Mouse (Mus musculus): ENCODE measurements around the gene Anks1. TPM values are rescaled to one million over a fixed set of nuclear protein-coding genes. Genes with fewer than 3 reads are reported as not detected.

The Anks1 gene
- 8.8 and 9.0 TPM in 2 replicates for total RNA-seq (2014; rRNA removed)
- 9.4 and 10.0 TPM in 2 replicates for polyA plus RNA-seq (2012; rRNA removed)

DNA sequence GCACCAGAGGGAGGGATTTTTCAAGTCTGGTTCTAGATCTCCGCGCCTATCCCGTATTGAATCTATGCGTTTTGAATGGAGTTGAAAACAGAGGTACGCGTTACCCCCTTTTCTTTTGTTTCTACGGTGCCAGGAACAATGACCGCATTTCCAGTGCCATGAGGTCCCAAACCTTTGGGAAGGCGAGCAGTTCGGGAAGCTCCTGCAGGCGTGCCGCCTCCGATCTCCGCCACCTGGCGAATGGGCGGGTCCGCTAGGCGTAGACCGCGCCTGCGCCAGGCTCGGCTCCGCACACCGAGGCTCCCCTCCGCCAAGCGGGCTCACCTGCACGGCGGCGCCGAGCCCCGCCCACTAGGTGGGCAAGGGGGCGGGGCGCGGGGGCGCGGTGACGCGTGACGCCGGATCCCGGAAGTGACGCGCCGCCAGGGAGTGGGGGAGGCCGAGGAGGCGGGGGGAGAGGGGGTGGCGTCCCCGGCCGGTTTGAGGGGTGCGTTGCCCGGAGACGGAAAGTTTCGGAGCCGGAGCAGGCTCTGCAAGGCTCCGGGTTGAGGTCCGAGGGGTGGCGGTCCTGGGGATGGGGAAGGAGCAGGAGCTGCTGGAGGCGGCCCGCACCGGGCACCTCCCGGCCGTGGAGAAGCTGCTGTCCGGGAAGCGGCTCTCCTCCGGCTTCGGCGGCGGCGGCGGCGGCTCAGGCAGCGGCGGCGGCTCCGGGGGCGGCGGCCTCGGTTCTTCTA, at the start of gene Anks1:
Gene Anks1 (plus strand): TSS at position 419 of the 734 bp plus-strand sequence.
- H3K79me2 ChIP-seq (ENCODE audit: control insufficient read depth, insufficient read depth, low read length) = peaks cover 33% of the 10 kb centered on the region; the same call in 1 of the 2 replicates
- DNase-seq (ENCODE audit: extremely low read depth, low read depth, low spot score) = peak; percentile 59
- H3K27ac ChIP-seq (replicated peaks; ENCODE audit: insufficient read depth, low read depth, low read length) = peak within 1 kb of the TSS; percentile 66
- TF ChIP-seq CTCF (IDR thresholded peaks at IDR 0.05; ENCODE audit: low read depth, low read length) (no peak), POLR2A (IDR thresholded peaks at IDR 0.05; ENCODE audit: extremely low read depth, insufficient read depth, low read length) (0 out of 2 replicates have a peak, but pooled peaks have one; percentile 56)
- peak within 1 kb of the TSS; percentile 82 for H3K9ac ChIP-seq (ENCODE audit: low read depth, low read length)
- peaks cover 5% of the 10 kb centered on the region for H3K4me1 ChIP-seq (ENCODE audit: control insufficient read depth, insufficient read depth, low read length)
- 0 out of 2 replicates have a peak, but pooled peaks cover 2% of the 10 kb centered on the region for H3K36me3 ChIP-seq (ENCODE audit: control insufficient read depth, insufficient read depth, low read length)
- peak within 1 kb of the TSS; percentile 94 for H3K4me3 ChIP-seq (ENCODE audit: insufficient read depth, low read depth, low read length)
- WGBS = 1% methylated on average over 67 of the region's 78 CpGs
- no peaks in the 10 kb centered on the region for H3K27me3 ChIP-seq (ENCODE audit: control insufficient read depth, insufficient read depth, low read length)

DNA sequence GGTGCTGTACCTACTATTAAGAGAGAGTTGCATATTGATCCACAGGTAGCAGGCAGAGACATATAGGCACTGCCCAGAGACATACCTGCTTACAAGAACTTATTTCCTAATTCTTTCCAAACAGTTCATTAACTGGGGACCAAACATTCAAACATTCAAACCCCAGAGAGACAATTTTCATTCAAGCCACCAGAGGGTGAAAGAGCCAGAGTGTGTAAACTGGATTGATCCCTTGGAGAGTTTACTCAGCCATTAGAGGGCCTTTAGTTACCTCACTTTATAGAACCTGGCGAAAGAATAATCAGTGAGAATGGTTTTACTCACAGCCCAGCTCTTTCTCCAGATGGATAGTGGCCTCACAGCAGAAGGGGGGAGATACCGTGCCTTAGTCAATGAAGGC, 43.6 kb upstream of the Anks1 start:
- Histone ChIP-seq H3K36me3 (ENCODE audit: control insufficient read depth, insufficient read depth, low read length) (no peaks in the 10 kb centered on the region), H3K27ac (replicated peaks; ENCODE audit: insufficient read depth, low read depth, low read length) (no peak overlapping the region), H3K4me3 (ENCODE audit: insufficient read depth, low read depth, low read length) (no peak overlapping the region), H3K27me3 (ENCODE audit: control insufficient read depth, insufficient read depth, low read length) (no peaks in the 10 kb centered on the region), H3K79me2 (ENCODE audit: control insufficient read depth, insufficient read depth, low read length) (peaks cover 37% of the 10 kb centered on the region), H3K4me1 (ENCODE audit: control insufficient read depth, insufficient read depth, low read length) (no peaks in the 10 kb centered on the region), H3K9ac (ENCODE audit: low read depth, low read length) (no peak overlapping the region)
- DNase-seq (ENCODE audit: extremely low read depth, low read depth, low spot score) = peak; percentile 11
- WGBS = 65% methylated on average over 2 of the region's 2 CpGs
- TF ChIP-seq CTCF (IDR thresholded peaks at IDR 0.05; ENCODE audit: low read depth, low read length) (no peak), POLR2A (IDR thresholded peaks at IDR 0.05; ENCODE audit: extremely low read depth, insufficient read depth, low read length) (no peak)

DNA sequence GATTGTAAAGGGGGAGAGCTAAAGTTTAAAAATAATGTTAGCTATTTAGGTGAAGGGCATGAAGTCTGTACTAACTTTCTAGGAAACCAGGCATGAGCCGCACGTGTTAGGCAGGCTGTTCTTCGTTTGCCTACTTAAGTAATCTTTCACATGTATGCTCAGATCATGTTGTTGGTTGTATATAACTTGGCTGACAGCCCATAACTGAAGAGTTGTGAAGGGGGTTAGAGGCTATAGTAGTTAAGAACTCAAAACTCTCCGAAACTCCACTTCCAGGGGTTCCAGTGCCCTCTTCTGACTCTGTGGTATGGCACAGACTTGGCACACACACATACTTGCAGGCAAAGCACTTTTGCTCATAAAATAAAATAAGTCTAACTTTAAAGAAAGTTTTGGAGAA, 42.4 kb upstream of the Anks1 start:
- DNase-seq (ENCODE audit: extremely low read depth, low read depth, low spot score) = no peak
- no peak overlapping the region for H3K9ac ChIP-seq (ENCODE audit: low read depth, low read length)
- TF ChIP-seq POLR2A (IDR thresholded peaks at IDR 0.05; ENCODE audit: extremely low read depth, insufficient read depth, low read length) = no peak
- TF ChIP-seq CTCF (IDR thresholded peaks at IDR 0.05; ENCODE audit: low read depth, low read length) = no peak
- H3K27ac ChIP-seq (replicated peaks; ENCODE audit: insufficient read depth, low read depth, low read length) = no peak overlapping the region
- 73% methylated on average over 4 of the region's 4 CpGs for WGBS
- no peaks in the 10 kb centered on the region for H3K4me1 ChIP-seq (ENCODE audit: control insufficient read depth, insufficient read depth, low read length)
- no peaks in the 10 kb centered on the region for H3K36me3 ChIP-seq (ENCODE audit: control insufficient read depth, insufficient read depth, low read length)
- no peak overlapping the region for H3K4me3 ChIP-seq (ENCODE audit: insufficient read depth, low read depth, low read length)
- H3K79me2 ChIP-seq (ENCODE audit: control insufficient read depth, insufficient read depth, low read length) = peaks cover 35% of the 10 kb centered on the region
- no peaks in the 10 kb centered on the region for H3K27me3 ChIP-seq (ENCODE audit: control insufficient read depth, insufficient read depth, low read length)

DNA sequence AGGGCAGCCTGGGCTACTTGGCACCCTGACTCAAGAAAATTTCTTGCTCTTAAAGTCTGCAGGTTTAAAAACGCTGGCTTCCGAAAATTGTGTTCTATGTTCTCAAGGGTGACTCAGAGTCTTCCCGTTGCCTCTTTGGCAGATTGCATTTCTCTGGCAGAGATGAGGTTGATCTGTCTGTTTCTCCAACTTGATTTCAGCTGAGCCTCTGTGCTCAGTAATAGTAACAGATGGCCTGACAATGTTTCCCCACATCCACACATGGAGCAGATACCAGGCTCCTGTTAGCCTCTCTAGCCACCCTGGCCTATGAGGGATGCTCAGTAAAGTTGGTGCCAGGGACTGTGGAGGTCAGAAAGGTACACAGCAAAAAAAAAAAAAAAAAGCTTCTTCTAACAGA, 37.3 kb upstream of the Anks1 start:
- Histone ChIP-seq H3K27ac (replicated peaks; ENCODE audit: insufficient read depth, low read depth, low read length) (no peak overlapping the region), H3K9ac (ENCODE audit: low read depth, low read length) (no peak overlapping the region), H3K27me3 (ENCODE audit: control insufficient read depth, insufficient read depth, low read length) (no peaks in the 10 kb centered on the region), H3K4me3 (ENCODE audit: insufficient read depth, low read depth, low read length) (no peak overlapping the region), H3K4me1 (ENCODE audit: control insufficient read depth, insufficient read depth, low read length) (no peaks in the 10 kb centered on the region; the same call in 1 of the 2 replicates), H3K36me3 (ENCODE audit: control insufficient read depth, insufficient read depth, low read length) (no peaks in the 10 kb centered on the region), H3K79me2 (ENCODE audit: control insufficient read depth, insufficient read depth, low read length) (peaks cover 26% of the 10 kb centered on the region; the same call in 1 of the 2 replicates)
- TF ChIP-seq POLR2A (IDR thresholded peaks at IDR 0.05; ENCODE audit: extremely low read depth, insufficient read depth, low read length) (no peak), CTCF (IDR thresholded peaks at IDR 0.05; ENCODE audit: low read depth, low read length) (no peak)
- WGBS = 94% methylated on average over 3 of the region's 3 CpGs
- no peak for DNase-seq (ENCODE audit: extremely low read depth, low read depth, low spot score)

DNA sequence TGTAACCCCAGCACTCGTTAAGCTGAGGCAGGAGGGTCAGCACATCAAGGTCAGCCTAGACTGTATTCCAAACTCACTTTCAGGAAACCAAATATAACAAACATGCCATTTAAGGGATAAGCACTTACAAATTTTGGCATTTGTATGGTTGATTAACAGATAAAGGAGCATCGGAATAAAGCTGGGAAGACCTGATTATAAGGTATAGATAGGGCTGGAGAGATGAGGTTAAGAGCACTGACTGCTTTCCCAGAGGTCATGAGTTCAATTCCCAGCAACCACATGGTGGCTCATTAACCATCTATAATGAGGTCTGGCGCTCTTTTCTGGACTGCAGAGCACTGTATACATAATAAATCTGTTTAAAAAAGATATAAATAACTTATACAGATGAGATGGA, 35.5 kb upstream of the Anks1 start:
- 0 out of 2 replicates have a peak, but pooled peaks cover 1% of the 10 kb centered on the region for H3K36me3 ChIP-seq (ENCODE audit: control insufficient read depth, insufficient read depth, low read length)
- no peaks in the 10 kb centered on the region for H3K27me3 ChIP-seq (ENCODE audit: control insufficient read depth, insufficient read depth, low read length)
- H3K4me3 ChIP-seq (ENCODE audit: insufficient read depth, low read depth, low read length) = no peak overlapping the region
- TF ChIP-seq POLR2A (IDR thresholded peaks at IDR 0.05; ENCODE audit: extremely low read depth, insufficient read depth, low read length) = no peak
- TF ChIP-seq CTCF (IDR thresholded peaks at IDR 0.05; ENCODE audit: low read depth, low read length) = no peak
- H3K79me2 ChIP-seq (ENCODE audit: control insufficient read depth, insufficient read depth, low read length) = peaks cover 19% of the 10 kb centered on the region; the same call in 1 of the 2 replicates
- no peak overlapping the region for H3K27ac ChIP-seq (replicated peaks; ENCODE audit: insufficient read depth, low read depth, low read length)
- H3K9ac ChIP-seq (ENCODE audit: low read depth, low read length) = no peak overlapping the region
- DNase-seq (ENCODE audit: extremely low read depth, low read depth, low spot score) = no peak
- no peaks in the 10 kb centered on the region; the same call in 1 of the 2 replicates for H3K4me1 ChIP-seq (ENCODE audit: control insufficient read depth, insufficient read depth, low read length)
- 71% methylated on average over 3 of the region's 3 CpGs for WGBS

DNA sequence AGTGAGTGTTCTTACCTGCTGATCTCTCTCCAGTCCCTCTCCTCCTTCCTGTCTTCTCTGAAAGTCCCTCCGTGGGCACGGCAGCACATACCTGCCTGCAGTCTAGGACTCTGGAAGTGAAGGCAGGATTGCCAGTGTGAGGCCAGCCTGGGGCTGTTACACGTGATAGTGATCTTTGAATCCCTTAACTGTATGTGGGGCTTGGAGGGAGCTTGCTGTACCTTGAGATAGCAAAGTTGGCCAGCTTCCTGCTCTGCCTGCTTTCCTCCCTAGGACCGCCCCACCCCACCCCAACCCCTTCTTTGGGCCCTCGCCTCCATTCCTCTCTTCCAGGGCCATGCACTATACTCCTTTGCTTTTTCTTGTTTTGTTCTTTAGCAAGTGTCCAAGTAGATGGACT, 34.6 kb upstream of the Anks1 start:
- Histone ChIP-seq H3K79me2 (ENCODE audit: control insufficient read depth, insufficient read depth, low read length) (peaks cover 19% of the 10 kb centered on the region; the same call in 1 of the 2 replicates), H3K9ac (ENCODE audit: low read depth, low read length) (no peak overlapping the region), H3K36me3 (ENCODE audit: control insufficient read depth, insufficient read depth, low read length) (0 out of 2 replicates have a peak, but pooled peaks cover 2% of the 10 kb centered on the region), H3K27ac (replicated peaks; ENCODE audit: insufficient read depth, low read depth, low read length) (no peak overlapping the region), H3K4me1 (ENCODE audit: control insufficient read depth, insufficient read depth, low read length) (no peaks in the 10 kb centered on the region; the same call in 1 of the 2 replicates), H3K27me3 (ENCODE audit: control insufficient read depth, insufficient read depth, low read length) (no peaks in the 10 kb centered on the region), H3K4me3 (ENCODE audit: insufficient read depth, low read depth, low read length) (no peak overlapping the region)
- 61% methylated on average over 5 of the region's 5 CpGs for WGBS
- TF ChIP-seq POLR2A (IDR thresholded peaks at IDR 0.05; ENCODE audit: extremely low read depth, insufficient read depth, low read length) (no peak), CTCF (IDR thresholded peaks at IDR 0.05; ENCODE audit: low read depth, low read length) (no peak)
- no peak for DNase-seq (ENCODE audit: extremely low read depth, low read depth, low spot score)

Data from liver, adult 2 months (tissue).